Mouse (Mus musculus) C2C12 (cell line): ENCODE results near the gene Tnni1.

ENCODE experiments used
- CEBPB ChIP-seq: IDR thresholded peaks from one replicate; pipeline ENCODE4 v1.6.1; 2011; ENCODE audit warnings: low read depth, mild to moderate bottlenecking, control low read depth, moderate library complexity
- CTCF ChIP-seq: IDR thresholded peaks from one replicate; pipeline ENCODE4 v1.5.1; 2011; ENCODE audit not compliant: control insufficient read depth, insufficient read depth, insufficient read length
- FOSL1 ChIP-seq: IDR thresholded peaks from one replicate; pipeline ENCODE4 v1.8.0; 2011; ENCODE audit warnings: mild to moderate bottlenecking, low read length; ENCODE audit not compliant: poor library complexity, insufficient read depth, severe bottlenecking
- MAX ChIP-seq: IDR thresholded peaks from one replicate; pipeline ENCODE4 v1.6.1; 2011; ENCODE audit warnings: mild to moderate bottlenecking, control low read depth
- MYOD1 ChIP-seq: IDR thresholded peaks from one replicate; pipeline ENCODE4 v1.6.1; 2011; ENCODE audit warnings: low read depth; ENCODE audit not compliant: control insufficient read depth, insufficient read length
- MYOG ChIP-seq: IDR thresholded peaks from one replicate; pipeline ENCODE4 v1.6.1; 2011; ENCODE audit not compliant: control insufficient read depth, insufficient read length; ENCODE audit errors: extremely low read depth
- USF1 ChIP-seq: IDR thresholded peaks from one replicate; pipeline ENCODE4 v1.6.1; 2011; ENCODE audit warnings: low read depth, mild to moderate bottlenecking, control low read depth, moderate library complexity

DNA sequence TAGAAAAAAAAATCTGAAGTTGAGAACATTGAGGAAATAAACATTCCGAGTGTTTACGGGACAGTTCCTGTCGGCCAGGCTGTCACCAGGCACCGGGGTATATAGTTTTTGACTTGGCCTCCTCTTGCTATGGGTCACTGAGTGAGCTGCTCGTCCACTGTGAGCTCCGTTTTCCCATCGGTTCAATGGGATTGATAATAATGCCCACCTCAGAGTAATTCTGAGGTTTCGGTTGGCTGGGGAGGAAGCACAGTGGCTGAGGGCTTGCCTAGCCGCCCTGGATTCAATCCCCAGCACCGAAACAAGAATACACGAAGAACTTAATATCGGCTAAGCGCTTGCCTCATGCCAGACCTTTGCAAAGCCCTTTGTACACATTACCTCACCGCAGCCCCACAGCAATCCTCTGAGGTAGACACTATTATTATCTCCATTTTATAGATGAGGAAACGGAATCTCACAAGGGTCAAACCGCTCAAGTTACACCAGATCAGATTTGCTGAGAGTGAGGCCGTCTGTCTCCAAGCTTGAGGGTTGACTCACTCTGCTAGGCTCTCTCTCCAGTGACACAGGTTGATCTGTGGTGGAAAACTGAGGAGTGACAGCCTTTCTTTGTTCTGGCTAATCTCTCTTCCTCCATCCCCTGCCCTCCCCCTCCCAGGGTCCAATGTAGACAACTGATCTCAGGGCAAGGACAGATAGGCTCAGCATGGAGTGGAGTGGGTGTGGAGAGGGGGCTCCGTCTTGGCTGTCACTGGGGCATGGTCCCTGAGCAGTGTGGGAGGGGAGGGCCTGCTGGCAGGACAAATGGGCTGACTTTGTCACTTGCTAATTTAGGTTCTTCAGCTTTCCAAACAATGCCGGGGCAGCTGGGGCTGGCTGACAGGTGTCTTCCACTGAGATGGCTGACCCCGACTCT, 15.2 kb downstream of the Tnni1 start:
- TF ChIP-seq CTCF (no peak), MYOG (no peak), CEBPB (no peak), USF1 (no peak), MAX (no peak), FOSL1 (no peak), MYOD1 (peak; percentile 13)
